Mouse (Mus musculus): Measurements from ENCODE around the gene Zfp113. TPM values are rescaled to one million over a fixed set of nuclear protein-coding genes. Genes with fewer than 3 reads are reported as not detected.

The Zfp113 gene
- 23.4 and 27.4 TPM in 2 replicates for polyA plus RNA-seq (2016; fragmentation: Nextera tagmentation; extraction: Ambion mirVana)

DNA sequence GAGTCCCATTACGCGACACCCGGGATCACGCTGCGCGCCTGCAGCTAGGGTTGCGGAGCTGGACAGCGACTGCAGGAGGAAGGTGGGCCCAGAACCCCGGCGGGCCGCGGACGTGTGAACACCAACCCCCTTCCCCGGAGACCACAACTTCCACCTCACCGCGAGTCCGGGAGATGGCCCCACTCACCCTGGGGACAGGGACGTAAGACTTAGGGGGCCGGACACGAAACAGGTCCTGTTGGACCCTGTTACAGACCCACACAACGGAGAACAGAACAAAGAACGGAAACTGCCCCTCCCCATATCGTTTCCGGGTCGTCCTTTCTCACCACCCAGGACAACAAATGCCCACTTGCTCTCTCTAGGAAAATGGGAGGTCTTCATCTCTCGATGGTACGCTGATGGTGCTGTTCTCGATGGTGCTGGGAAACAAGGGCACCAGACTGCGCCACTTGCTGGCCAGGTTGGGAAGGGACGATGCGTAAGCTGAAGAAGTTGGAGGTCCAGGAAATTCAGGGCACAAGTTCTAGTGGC, at the start of gene Zfp113:
Zfp113 (minus strand) TSS at position 302 of the 534 bp plus-strand sequence.
- H3K4me1 ChIP-seq (replicated peaks) = peaks cover 10% of the 10 kb centered on the region; the same call in 1 of the 2 replicates
- peak within 1 kb of the TSS; percentile 91 for H3K9ac ChIP-seq (replicated peaks)
- no peaks in the 10 kb centered on the region for H3K27me3 ChIP-seq
- H3K36me3 ChIP-seq = peaks cover 32% of the 10 kb centered on the region
- peak within 1 kb of the TSS; percentile 66 for H3K4me2 ChIP-seq
- peak within 1 kb of the TSS; percentile 76 for H3K4me3 ChIP-seq (replicated peaks)
- peak within 1 kb of the TSS; percentile 95 for H3K27ac ChIP-seq
- ATAC-seq (ENCODE audit: insufficient number of reproducible peaks, insufficient read depth, low FRiP score, low TSS enrichment, low read depth) = peak; percentile 95
- H3K9me3 ChIP-seq = no peaks in the 10 kb centered on the region
- under 1% methylated on average over 31 of the region's 31 CpGs for WGBS

GRCm38 (mm10) chr5:138202086-138202485, 46.5 kb upstream of the Zfp113 start:
- ATAC-seq (ENCODE audit: insufficient number of reproducible peaks, insufficient read depth, low FRiP score, low TSS enrichment, low read depth) = no peak
- 91% methylated on average over 3 of the region's 3 CpGs for WGBS
- Histone ChIP-seq H3K36me3 (no peaks in the 10 kb centered on the region), H3K27ac (no peak overlapping the region), H3K9me3 (peaks cover 14% of the 10 kb centered on the region; the same call in 1 of the 2 replicates), H3K9ac (replicated peaks) (no peak overlapping the region), H3K27me3 (no peaks in the 10 kb centered on the region), H3K4me3 (replicated peaks) (no peak overlapping the region), H3K4me2 (no peak overlapping the region), H3K4me1 (replicated peaks) (no peaks in the 10 kb centered on the region)

- Histone ChIP-seq H3K36me3 (no peaks in the 10 kb centered on the region), H3K9me3 (peaks cover 7% of the 10 kb centered on the region; the same call in 1 of the 2 replicates), H3K27me3 (no peaks in the 10 kb centered on the region), H3K27ac (no peak overlapping the region), H3K4me2 (no peak overlapping the region), H3K4me3 (replicated peaks) (no peak overlapping the region), H3K4me1 (replicated peaks) (peaks cover 4% of the 10 kb centered on the region; the same call in 1 of the 2 replicates), H3K9ac (replicated peaks) (no peak overlapping the region)
- 17% methylated on average over 1 of the region's 1 CpGs for WGBS
- no peak for ATAC-seq (ENCODE audit: insufficient number of reproducible peaks, insufficient read depth, low FRiP score, low TSS enrichment, low read depth)
Observed at GRCm38 (mm10) chr5:138199576-138199975, 44.0 kb upstream of the Zfp113 start.

DNA sequence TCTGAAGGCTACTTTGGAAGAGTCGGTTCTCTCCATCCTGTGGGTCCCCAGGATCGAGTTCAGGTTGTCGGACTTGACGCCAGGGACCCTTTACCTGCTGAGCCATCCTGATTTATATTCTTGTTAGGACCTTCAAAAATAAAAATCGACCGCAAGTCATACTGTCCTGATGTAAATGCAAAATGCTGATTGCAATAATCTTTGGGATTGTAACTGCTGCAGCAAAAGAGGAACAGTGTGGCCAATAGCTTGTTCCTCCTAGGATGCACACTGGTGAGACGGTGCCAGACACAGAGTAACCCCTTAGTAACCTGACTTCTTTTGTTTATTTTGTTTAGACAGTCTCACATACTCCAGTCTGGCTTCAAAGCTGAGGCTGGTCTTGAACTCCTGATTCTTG, 39.9 kb upstream of the Zfp113 start:
- WGBS = 81% methylated on average over 7 of the region's 7 CpGs
- peaks cover 4% of the 10 kb centered on the region; the same call in 1 of the 2 replicates for H3K4me1 ChIP-seq (replicated peaks)
- ATAC-seq (ENCODE audit: insufficient number of reproducible peaks, insufficient read depth, low FRiP score, low TSS enrichment, low read depth) = no peak

DNA sequence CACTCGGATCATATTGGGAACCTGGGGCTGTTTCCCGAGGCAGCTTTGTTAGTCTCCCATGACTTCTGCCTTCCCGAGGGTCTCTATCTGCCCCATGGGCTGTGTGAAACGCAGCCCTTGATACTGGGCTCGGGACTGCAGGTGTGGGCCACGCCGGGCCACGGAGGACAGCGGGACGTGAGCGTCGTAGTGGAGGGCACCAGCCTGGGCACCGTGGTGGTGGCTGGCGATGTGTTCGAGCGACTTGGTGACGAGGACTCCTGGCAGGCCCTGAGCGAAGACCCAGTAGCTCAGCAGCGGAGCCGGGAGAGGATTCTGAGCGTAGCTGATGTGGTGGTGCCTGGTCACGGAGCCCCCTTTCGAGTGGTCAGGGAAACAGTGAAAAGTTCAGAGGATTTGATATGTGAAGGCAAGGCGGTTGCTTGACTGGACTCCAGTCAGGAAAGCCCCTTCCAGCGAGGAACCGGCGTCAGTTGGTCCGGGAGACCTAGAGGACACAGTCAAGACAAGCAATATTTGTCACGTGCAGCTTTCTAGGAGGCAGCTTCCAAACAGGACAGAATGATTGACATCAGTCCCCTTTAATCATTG, 39.3 kb upstream of the Zfp113 start:
- WGBS = 3% methylated on average over 29 of the region's 29 CpGs
- Histone ChIP-seq H3K4me2 (peak overlapping the region; percentile 90), H3K36me3 (peaks cover 37% of the 10 kb centered on the region), H3K27ac (peak overlapping the region; percentile 78), H3K9me3 (no peaks in the 10 kb centered on the region), H3K4me1 (replicated peaks) (peaks cover 4% of the 10 kb centered on the region; the same call in 1 of the 2 replicates), H3K9ac (replicated peaks) (peak overlapping the region; percentile 88), H3K4me3 (replicated peaks) (peak overlapping the region; percentile 72), H3K27me3 (no peaks in the 10 kb centered on the region)
- peak; percentile 29; the same call in 1 of the 2 replicates for ATAC-seq (ENCODE audit: insufficient number of reproducible peaks, insufficient read depth, low FRiP score, low TSS enrichment, low read depth)

More for the DNA sequence above, 39.9 kb upstream of the Zfp113 start:
- H3K27ac ChIP-seq = no peak overlapping the region
- H3K4me3 ChIP-seq (replicated peaks) = peak overlapping the region; percentile 72
- no peaks in the 10 kb centered on the region for H3K27me3 ChIP-seq
- no peaks in the 10 kb centered on the region for H3K9me3 ChIP-seq
- no peak overlapping the region for H3K9ac ChIP-seq (replicated peaks)
- peaks cover 31% of the 10 kb centered on the region for H3K36me3 ChIP-seq
- H3K4me2 ChIP-seq = peak overlapping the region; percentile 90

- H3K9ac ChIP-seq (replicated peaks) = peak within 1 kb of the TSS; percentile 88
- ATAC-seq (ENCODE audit: insufficient number of reproducible peaks, insufficient read depth, low FRiP score, low TSS enrichment, low read depth) = peak; percentile 54
- H3K27ac ChIP-seq = peak within 1 kb of the TSS; percentile 78
- H3K4me2 ChIP-seq = peak within 1 kb of the TSS; percentile 90
- H3K36me3 ChIP-seq = peaks cover 45% of the 10 kb centered on the region
- H3K9me3 ChIP-seq = no peaks in the 10 kb centered on the region
- 9% methylated on average over 54 of the region's 54 CpGs for WGBS
- no peaks in the 10 kb centered on the region for H3K27me3 ChIP-seq
- peak within 1 kb of the TSS; percentile 72 for H3K4me3 ChIP-seq (replicated peaks)
- peaks cover 4% of the 10 kb centered on the region; the same call in 1 of the 2 replicates for H3K4me1 ChIP-seq (replicated peaks)
Observed at GRCm38 (mm10) chr5:138193771-138194727, 38.5 kb upstream of the Zfp113 start, which contains the start of gene Mblac1. TSS of gene Mblac1 (plus strand) at chr5:138194314.

- Histone ChIP-seq H3K27me3 (no peaks in the 10 kb centered on the region), H3K9me3 (no peaks in the 10 kb centered on the region), H3K4me1 (replicated peaks) (peaks cover 15% of the 10 kb centered on the region), H3K9ac (replicated peaks) (peak overlapping the region; percentile 83), H3K4me3 (replicated peaks) (peak overlapping the region; percentile 71), H3K4me2 (peak overlapping the region; percentile 75), H3K36me3 (peaks cover 55% of the 10 kb centered on the region), H3K27ac (peak overlapping the region; percentile 81)
- under 1% methylated on average over 10 of the region's 10 CpGs for WGBS
- ATAC-seq (ENCODE audit: insufficient number of reproducible peaks, insufficient read depth, low FRiP score, low TSS enrichment, low read depth) = peak; percentile 74
Observed at GRCm38 (mm10) chr5:138187661-138188306, 32.2 kb upstream of the Zfp113 start.

DNA sequence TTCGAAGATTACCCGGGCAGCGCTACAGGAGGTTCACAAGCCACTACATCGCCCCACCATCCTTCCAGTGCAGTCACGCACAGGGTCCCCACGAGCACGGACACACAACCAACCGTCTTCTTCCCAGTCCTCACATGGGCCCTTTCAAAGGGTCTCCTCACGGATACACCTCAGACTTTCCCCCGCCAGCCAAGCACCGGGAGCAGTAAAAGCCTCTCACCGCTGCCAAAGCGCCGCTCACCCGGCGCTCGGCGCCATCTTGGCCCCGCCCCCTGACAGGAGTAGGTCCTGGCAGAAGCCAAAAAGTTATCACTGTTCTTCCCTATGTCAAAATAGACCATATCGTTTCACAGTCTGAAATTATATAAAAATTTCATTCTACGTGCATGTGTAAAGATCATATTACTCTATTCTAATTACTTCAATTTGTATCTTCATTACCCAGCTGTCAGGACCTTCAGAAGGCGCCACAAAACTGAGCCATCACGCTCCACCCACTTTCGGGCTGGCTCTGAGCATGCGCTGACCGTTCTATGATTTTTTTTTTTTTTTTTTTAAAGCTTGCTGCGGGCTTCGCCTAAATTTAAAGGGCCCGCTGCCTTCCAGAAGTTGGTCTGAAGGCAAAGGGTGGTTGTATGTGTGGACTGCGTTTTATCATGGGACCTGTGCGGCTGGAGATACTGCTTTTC, 31.6 kb upstream of the Zfp113 start, which contains the start of the genes Taf6 and Cnpy4:
Taf6 (minus strand) TSS at position 502 of the 689 bp plus-strand sequence.
Cnpy4 (plus strand) TSS at position 536 of the 689 bp plus-strand sequence.
- peaks cover 15% of the 10 kb centered on the region for H3K4me1 ChIP-seq (replicated peaks)

DNA sequence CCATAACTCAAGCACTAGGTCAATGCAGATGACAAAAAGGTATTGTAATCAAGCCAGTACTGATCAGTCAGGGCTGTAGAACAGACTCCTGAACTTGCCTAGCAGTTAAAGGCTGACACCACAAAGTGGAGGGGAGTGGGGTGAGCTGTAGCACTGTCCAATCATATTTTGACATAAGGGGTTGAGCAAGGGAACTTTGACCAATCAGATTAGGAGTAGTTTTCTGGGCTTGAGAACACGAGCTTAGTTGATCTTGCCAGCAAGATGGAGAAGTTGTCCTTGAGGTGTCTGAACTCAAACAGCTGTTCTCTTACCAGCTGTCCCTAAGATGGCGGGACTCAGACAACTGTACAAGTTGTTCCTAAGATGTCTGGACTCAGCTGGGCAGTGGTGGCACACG, 17.7 kb upstream of the Zfp113 start:
- no peak overlapping the region for H3K9ac ChIP-seq (replicated peaks)
- 78% methylated on average over 3 of the region's 3 CpGs for WGBS
- H3K9me3 ChIP-seq = no peaks in the 10 kb centered on the region
- H3K27ac ChIP-seq = no peak overlapping the region
- peaks cover 66% of the 10 kb centered on the region for H3K36me3 ChIP-seq
- H3K4me1 ChIP-seq (replicated peaks) = peaks cover 17% of the 10 kb centered on the region
- peak overlapping the region; percentile 81 for H3K4me2 ChIP-seq
- H3K4me3 ChIP-seq (replicated peaks) = peak overlapping the region; percentile 74
- no peak for ATAC-seq (ENCODE audit: insufficient number of reproducible peaks, insufficient read depth, low FRiP score, low TSS enrichment, low read depth)
- H3K27me3 ChIP-seq = no peaks in the 10 kb centered on the region

More for the DNA sequence above, 31.6 kb upstream of the Zfp113 start, which contains the start of the genes Taf6 and Cnpy4:
- H3K36me3 ChIP-seq = peaks cover 55% of the 10 kb centered on the region
- H3K27me3 ChIP-seq = no peaks in the 10 kb centered on the region
- peak within 1 kb of the TSS; percentile 75 for H3K4me2 ChIP-seq
- peak; percentile 74 for ATAC-seq (ENCODE audit: insufficient number of reproducible peaks, insufficient read depth, low FRiP score, low TSS enrichment, low read depth)
- no peaks in the 10 kb centered on the region for H3K9me3 ChIP-seq
- H3K27ac ChIP-seq = peak within 1 kb of the TSS; percentile 83
- peak within 1 kb of the TSS; percentile 71 for H3K4me3 ChIP-seq (replicated peaks)
- H3K9ac ChIP-seq (replicated peaks) = peak within 1 kb of the TSS; percentile 83
- under 1% methylated on average over 31 of the region's 31 CpGs for WGBS
